In the genomic region with DNA sequence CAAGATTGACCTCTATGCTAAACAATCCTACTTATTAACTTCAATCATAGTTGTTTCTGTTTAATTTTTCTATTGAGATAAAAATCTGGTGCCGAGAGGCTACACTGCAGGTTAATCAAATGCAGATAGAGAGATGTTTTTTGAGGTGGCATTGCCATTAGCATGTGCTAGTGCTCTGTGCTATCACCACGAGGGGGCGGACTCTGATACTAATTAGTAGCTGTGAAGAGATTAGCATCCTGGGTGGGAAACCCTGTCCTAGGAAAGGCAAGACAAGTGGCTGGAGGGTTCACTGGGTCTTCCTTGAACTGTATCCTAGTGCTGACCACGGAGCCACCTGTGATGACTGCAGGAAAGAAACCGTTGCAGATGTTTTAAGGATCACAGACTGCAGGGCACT, we compare ENCODE assay signal across 9 mouse cellular contexts.
DNase-seq lines count a peak whose midpoint lies in the region; ATAC-seq lines count a peak whose summit lies in the region.
"Had no signal": no experiment of that assay in that cellular context is flagged by ENCODE, and none has a peak within 500 bp of the region (broad histone marks: within the 10 kb centered on the region; RNA-seq: fewer than 3 reads in every experiment).

No protein-coding gene starts in this region.

- 36% methylated on average over 5 of the region's 5 CpGs for WGBS in kidney, embryonic 16.5 days
- WGBS in heart, embryonic 10.5 days = 32% methylated on average over 5 of the region's 5 CpGs

- H3K27me3 ChIP-seq in kidney, embryonic 16.5 days (ENCODE audit: insufficient read depth, low read length) = no peaks in the 10 kb centered on the region
- H3K27me3 ChIP-seq in splenic B cell, adult 2 months (ENCODE audit: control insufficient read depth, insufficient read depth, low read length, poor library complexity, severe bottlenecking) = no peaks in the 10 kb centered on the region
- H3K27me3 ChIP-seq in heart, embryonic 10.5 days (ENCODE audit: insufficient read depth, poor library complexity, severe bottlenecking) = 0 out of 2 replicates have a peak, but pooled peaks cover 5% of the 10 kb centered on the region
- H3K27me3 ChIP-seq: limb, embryonic 12.5 days had no signal

- H3K4me1 ChIP-seq in kidney, embryonic 16.5 days (ENCODE audit: insufficient read depth, low read length) = no peaks in the 10 kb centered on the region
- peaks cover 3% of the 10 kb centered on the region for H3K4me1 ChIP-seq in heart, embryonic 10.5 days
- H3K4me1 ChIP-seq: limb, embryonic 12.5 days had no signal

- H3K27ac ChIP-seq in kidney, embryonic 16.5 days (ENCODE audit: low read length) = no peak overlapping the region
- H3K27ac ChIP-seq in heart, embryonic 10.5 days = no peak overlapping the region
- H3K27ac ChIP-seq: limb, embryonic 12.5 days had no signal

- no peak for ATAC-seq in kidney, embryonic 16.5 days (ENCODE audit: low FRiP score, low TSS enrichment)
- ATAC-seq in activated CD4-positive, CD25-positive, alpha-beta regulatory T cell, adult 4 months = no peak

- no peaks in the 10 kb centered on the region for H3K9me3 ChIP-seq in kidney, embryonic 16.5 days (ENCODE audit: low read length)
- H3K9me3 ChIP-seq in heart, embryonic 10.5 days = no peaks in the 10 kb centered on the region
- H3K9me3 ChIP-seq: limb, embryonic 12.5 days had no signal

- H3K9ac ChIP-seq in kidney, embryonic 16.5 days (replicated peaks; ENCODE audit: low read length) = no peak overlapping the region
- H3K9ac ChIP-seq: limb, embryonic 12.5 days had no signal

- H3K4me3 ChIP-seq in kidney, embryonic 16.5 days (ENCODE audit: low read length) = no peak overlapping the region
- no peak overlapping the region for H3K4me3 ChIP-seq in heart, embryonic 10.5 days
- H3K4me3 ChIP-seq: limb, embryonic 12.5 days had no signal

- DNase-seq in kidney, postnatal 10 days = peak; percentile 27
- DNase-seq in right cerebral cortex, postnatal 4 days = peak; percentile 53
- DNase-seq in right cerebral cortex, postnatal 36 days (ENCODE audit: low spot score in 2 of 2) = no peak
- DNase-seq in embryo, embryonic 11 days = peak; percentile 59
- peak; percentile 58 for DNase-seq in splenic B cell, adult 2 months (ENCODE audit: low read depth, low spot score)
- no peak for DNase-seq in heart, embryonic 10.5 days (ENCODE audit: low spot score)

- H3K36me3 ChIP-seq in kidney, embryonic 16.5 days (ENCODE audit: insufficient read depth, low read length) = no peaks in the 10 kb centered on the region
- H3K36me3 ChIP-seq in splenic B cell, adult 2 months (ENCODE audit: control insufficient read depth, insufficient read depth, low read length, poor library complexity, severe bottlenecking) = no peaks in the 10 kb centered on the region
- H3K36me3 ChIP-seq in heart, embryonic 10.5 days = no peaks in the 10 kb centered on the region
- H3K36me3 ChIP-seq: limb, embryonic 12.5 days had no signal

- no peak overlapping the region for H3K4me2 ChIP-seq in kidney, embryonic 16.5 days (replicated peaks; ENCODE audit: low read depth, low read length)
- H3K4me2 ChIP-seq: limb, embryonic 12.5 days had no signal

Comparison
In these comparisons a context has a peak if more than half of its experiments do, and no peak if none do; other contexts are left out.
1. DNase-seq: peak in kidney, postnatal 10 days (single experiment), right cerebral cortex, postnatal 4 days (single experiment), embryo, embryonic 11 days (single experiment) and splenic B cell, adult 2 months (single experiment); none in right cerebral cortex, postnatal 36 days (0 of 2) and heart, embryonic 10.5 days (single experiment).